Mouse (Mus musculus) right cerebral cortex, adult 18-20 months (tissue): ENCODE data around the gene Brs3.
A peak's percentile ranks its signal among the peaks of the same experiment; 100 is the strongest.

Source experiments
- DNase-seq: peaks from one replicate; pipeline ENCODE4 v3.0.0; 2022; ENCODE audit warnings: mixed read lengths

Brs3 gene

DNA sequence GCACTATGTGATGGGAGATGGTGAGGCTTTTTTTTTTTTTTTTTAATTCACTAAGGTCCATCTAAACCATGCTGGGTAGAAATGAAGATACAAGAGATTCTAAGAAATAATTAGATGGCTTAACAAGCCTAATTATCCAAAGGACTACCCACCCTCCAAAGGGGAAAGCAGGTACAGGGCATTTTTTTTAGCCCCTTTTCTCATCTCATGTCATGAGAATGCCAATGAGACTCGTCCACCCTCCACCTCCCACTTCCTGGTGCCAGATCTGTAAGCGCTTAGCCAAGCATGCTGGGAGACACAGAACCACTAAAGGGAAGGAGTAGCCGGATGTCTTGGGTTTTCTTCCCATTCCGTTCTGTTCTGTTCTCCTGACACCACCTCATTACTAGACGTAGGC lies at the start of gene Brs3:
TSS of gene Brs3 (plus strand) at position 301 of the 400 bp plus-strand sequence.
- DNase-seq: no peak

DNA sequence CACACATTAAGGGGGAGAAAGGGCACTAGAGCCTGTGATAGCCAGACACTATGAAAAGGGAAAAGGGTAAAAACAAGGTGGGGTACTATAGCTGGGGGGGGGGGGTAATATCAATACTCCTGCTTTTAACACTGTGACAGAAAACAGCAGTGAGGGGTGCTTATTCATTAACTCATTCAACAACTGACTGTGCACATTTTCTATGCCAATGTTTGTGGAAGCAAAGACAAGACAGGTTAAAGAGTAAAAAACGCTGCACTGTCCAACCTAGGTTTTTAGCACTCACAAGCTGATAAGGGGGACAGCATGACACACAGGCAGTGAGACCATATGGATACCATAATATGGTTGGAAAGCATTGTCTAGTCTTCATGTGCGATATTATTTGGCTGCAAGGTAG lies 30.0 kb upstream of the Brs3 start:
- no peak for DNase-seq

DNA sequence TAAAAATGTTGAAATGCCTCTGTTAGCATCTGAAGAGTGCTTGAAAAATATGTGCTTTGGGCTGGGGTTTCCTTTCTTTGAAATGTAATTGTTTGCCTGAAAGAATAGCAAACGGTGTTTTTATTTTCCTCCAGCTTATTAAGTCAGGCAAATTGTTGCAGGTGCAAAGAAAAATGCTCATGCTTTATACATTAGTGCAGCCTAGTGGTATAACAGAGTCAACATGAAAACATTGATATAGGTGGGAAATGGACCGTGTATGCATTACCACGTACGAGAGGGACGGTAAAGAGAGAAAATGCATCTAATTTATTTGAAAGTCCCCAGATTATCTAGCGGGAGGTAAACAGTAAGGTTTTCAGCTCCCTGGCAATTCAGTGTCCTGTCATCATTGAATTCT lies 995 bp downstream of the Brs3 start:
- DNase-seq: no peak

DNA sequence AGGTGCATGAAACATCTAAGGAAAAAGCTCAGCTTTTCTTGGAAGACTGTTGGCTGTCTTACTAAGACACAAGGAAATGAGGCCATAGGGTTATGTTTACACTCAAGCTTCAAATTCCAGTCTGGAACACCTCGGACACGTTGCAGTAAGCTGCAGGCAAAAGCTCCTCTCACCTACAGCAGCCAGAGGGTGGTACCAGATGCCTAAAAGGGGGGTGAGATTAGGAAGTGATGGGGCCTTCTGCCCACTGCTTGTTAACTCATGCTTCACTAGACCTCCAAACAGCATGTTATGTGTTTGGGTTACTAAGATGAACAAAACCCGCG lies 9.9 kb downstream of the Brs3 start:
- no peak for DNase-seq

DNA sequence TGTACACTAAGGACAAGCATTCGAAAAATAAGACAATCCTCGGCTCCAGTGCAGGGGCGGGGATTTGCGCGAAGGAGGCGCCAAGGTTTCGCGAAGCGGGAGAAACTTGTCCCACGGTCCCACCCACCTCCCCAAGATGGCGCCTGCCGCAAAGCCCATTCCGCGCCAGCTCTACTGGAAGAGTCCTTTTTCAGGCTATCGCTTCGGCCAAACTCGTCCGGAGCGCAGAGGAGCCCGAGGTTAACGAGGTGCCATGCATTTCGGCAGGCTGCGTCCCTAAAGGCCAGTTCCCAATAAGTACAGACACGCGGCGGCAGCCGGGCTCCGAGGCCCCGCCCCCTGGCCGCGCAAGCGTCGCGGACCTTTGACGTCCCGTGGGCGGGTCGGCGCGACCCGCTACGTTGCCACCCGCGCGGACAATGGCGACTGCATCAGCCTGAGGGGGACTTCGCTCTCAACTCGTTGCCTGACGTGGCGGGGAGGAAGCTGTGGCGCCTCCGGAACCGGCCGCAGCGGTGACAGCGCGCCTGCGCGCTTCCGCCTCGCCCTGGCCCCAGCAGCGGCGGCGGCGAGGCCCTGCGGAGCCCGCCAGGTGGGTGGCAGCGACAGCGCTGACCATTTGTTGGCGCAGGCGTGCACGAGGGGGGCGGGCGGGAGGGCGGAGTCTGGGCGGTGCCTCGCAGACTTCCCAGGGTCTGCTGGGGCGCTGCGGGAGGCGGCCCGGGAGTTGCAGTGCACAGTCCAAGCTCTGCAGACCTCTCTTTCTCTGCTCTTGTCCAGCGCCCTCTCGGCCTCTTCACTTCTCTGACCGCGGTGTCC lies 10.5 kb downstream of the Brs3 start, which contains the start of gene Htatsf1:
TSS of gene Htatsf1 (plus strand) at position 410 of the 819 bp plus-strand sequence.
- peak; percentile 75 for DNase-seq

DNA sequence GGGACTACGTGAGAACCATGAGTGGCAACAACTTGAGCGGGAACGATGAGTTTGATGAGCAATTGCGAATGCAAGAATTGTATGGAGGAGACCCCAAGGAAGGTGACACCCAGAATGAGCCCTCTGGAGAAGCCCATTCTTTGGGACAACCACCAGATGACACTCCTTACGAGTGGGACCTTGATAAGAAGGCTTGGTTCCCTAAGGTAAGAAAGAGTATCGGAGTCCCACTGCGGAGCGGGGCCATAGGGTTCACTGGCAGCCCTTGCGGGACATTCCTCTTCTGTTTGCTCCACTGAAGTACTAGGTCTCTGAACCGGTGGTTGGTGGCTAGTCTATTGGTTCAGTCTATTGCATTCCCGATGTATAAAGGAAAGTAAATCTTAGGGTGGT lies 11.1 kb downstream of the Brs3 start:
- DNase-seq: no peak

DNA sequence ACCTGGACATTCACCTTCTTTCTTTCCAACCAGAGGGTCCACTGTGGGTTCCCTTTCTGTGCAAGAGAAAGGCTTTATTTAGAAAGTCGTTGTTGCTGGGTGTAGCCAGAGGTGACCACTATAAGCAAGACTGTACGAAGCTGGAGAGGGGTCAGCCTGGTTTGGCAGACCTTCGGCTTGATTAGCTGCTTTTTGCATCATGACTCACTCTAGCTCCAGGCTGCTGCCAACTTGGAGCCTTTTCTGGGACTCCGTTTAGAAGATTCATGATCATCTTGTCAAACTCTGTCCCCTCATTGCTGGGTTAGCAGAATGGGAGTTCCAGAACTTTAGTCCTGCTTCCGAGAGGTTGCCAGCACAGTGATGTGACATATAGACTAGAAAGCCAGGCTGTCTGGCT lies 38.6 kb downstream of the Brs3 start:
- no peak for DNase-seq

DNA sequence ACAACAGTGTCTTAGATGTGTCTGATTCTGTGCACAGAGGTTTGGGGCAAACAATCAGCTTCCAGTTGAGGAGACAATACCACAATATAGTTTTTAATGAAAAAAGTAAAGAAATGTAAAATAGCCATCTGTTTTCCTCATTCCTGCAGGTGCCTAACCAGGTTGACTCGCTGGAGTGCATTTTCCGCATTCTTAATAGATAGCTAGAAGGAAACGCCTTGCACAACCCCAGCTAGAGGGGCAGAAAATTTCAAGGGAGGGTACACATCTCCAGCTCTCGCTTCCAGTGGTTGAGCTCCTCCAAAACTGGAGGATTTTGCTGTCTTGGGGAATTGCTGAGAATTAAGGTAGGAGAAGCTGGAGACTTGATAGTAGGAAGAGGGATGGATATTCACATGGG lies 44.9 kb downstream of the Brs3 start, which contains the start of gene Vgll1:
TSS of gene Vgll1 (plus strand) at position 301 of the 400 bp plus-strand sequence.
- no peak for DNase-seq
